Comparison of ENCODE assay signal across 11 mouse cellular contexts in genomic region chr6:142614324-142614723, GRCm38 (mm10). TPM values are rescaled to one million over a fixed set of nuclear protein-coding genes. Genes with fewer than 3 reads are reported as not detected.
A peak's percentile ranks its signal among the peaks of the same experiment; 100 is the strongest.
DNase-seq lines count a peak whose midpoint lies in the region; ATAC-seq and TF ChIP-seq lines count a peak whose summit lies in the region.
"Had no signal": no experiment of that assay in that cellular context is flagged by ENCODE, and none has a peak within 500 bp of the region (broad histone marks: within the 10 kb centered on the region; RNA-seq: fewer than 3 reads in every experiment).

No protein-coding gene starts in this region.

- H3K27ac ChIP-seq in lung, embryonic 15.5 days = no peak overlapping the region
- H3K27ac ChIP-seq in intestine, postnatal 0 days (ENCODE audit: low read depth, low read length) = no peak overlapping the region
- H3K27ac ChIP-seq: embryonic facial prominence, embryonic 15.5 days; hindbrain, embryonic 13.5 days; macrophage had no signal

- H3K9ac ChIP-seq in lung, embryonic 15.5 days = no peak overlapping the region
- no peak overlapping the region for H3K9ac ChIP-seq in intestine, postnatal 0 days (ENCODE audit: low read depth, low read length)
- H3K9ac ChIP-seq: embryonic facial prominence, embryonic 15.5 days; hindbrain, embryonic 13.5 days had no signal

- peak; percentile 6 for DNase-seq in cerebellum, adult 11-12 months
- peak; percentile 43 for DNase-seq in layer of hippocampus, adult 11-12 months (ENCODE audit: low spot score)
- DNase-seq in layer of hippocampus, postnatal 25 days (ENCODE audit: extremely low spot score in 1 of 2, low spot score in 1 of 2) = no peak
- DNase-seq in cerebellum, postnatal 14 days = peak; percentile 42 to 61
- DNase-seq in embryo, embryonic 10 days (ENCODE audit: low spot score) = no peak

- WGBS in lung, embryonic 15.5 days = 42% methylated on average over 10 of the region's 10 CpGs
- WGBS in intestine, postnatal 0 days = 69% methylated on average over 10 of the region's 10 CpGs

- H3K27me3 ChIP-seq in lung, embryonic 15.5 days = no peaks in the 10 kb centered on the region
- H3K27me3 ChIP-seq in intestine, postnatal 0 days (replicated peaks; ENCODE audit: control insufficient read depth, insufficient read depth, low read length) = no peaks in the 10 kb centered on the region
- H3K27me3 ChIP-seq: embryonic facial prominence, embryonic 15.5 days; hindbrain, embryonic 13.5 days had no signal

- H3K4me3 ChIP-seq in lung, embryonic 15.5 days = no peak overlapping the region
- no peak overlapping the region for H3K4me3 ChIP-seq in intestine, postnatal 0 days (ENCODE audit: low read depth, low read length)
- H3K4me3 ChIP-seq: embryonic facial prominence, embryonic 15.5 days; hindbrain, embryonic 13.5 days had no signal

- H3K9me3 ChIP-seq in lung, embryonic 15.5 days = no peaks in the 10 kb centered on the region
- H3K9me3 ChIP-seq in intestine, postnatal 0 days (ENCODE audit: control insufficient read depth) = no peaks in the 10 kb centered on the region
- H3K9me3 ChIP-seq: embryonic facial prominence, embryonic 15.5 days; hindbrain, embryonic 13.5 days had no signal

- no peak for TF ChIP-seq CTCF in intestine, postnatal 0 days (IDR thresholded peaks at IDR 0.05; ENCODE audit: low read depth)

- H3K4me2 ChIP-seq in lung, embryonic 15.5 days = no peak overlapping the region
- no peak overlapping the region for H3K4me2 ChIP-seq in intestine, postnatal 0 days (replicated peaks; ENCODE audit: low read depth)
- H3K4me2 ChIP-seq: embryonic facial prominence, embryonic 15.5 days; hindbrain, embryonic 13.5 days had no signal

- H3K4me1 ChIP-seq in lung, embryonic 15.5 days = 0 out of 2 replicates have a peak, but pooled peaks cover 3% of the 10 kb centered on the region
- no peaks in the 10 kb centered on the region for H3K4me1 ChIP-seq in intestine, postnatal 0 days (replicated peaks; ENCODE audit: control insufficient read depth, insufficient read depth, low read length)
- H3K4me1 ChIP-seq: embryonic facial prominence, embryonic 15.5 days; hindbrain, embryonic 13.5 days had no signal

- ATAC-seq in cerebellum, adult (ENCODE audit: insufficient number of reproducible peaks, low FRiP score, low TSS enrichment) = no peak
- ATAC-seq in lung, embryonic 15.5 days (ENCODE audit: borderline replicate concordance, extremely low read depth, low FRiP score, low TSS enrichment) = peak; percentile 51; the same call in 1 of the 2 replicates
- no peak for ATAC-seq in intestine, postnatal 0 days

- H3K36me3 ChIP-seq in lung, embryonic 15.5 days = no peaks in the 10 kb centered on the region
- no peaks in the 10 kb centered on the region for H3K36me3 ChIP-seq in intestine, postnatal 0 days (ENCODE audit: control insufficient read depth, insufficient read depth)
- H3K36me3 ChIP-seq: embryonic facial prominence, embryonic 15.5 days; hindbrain, embryonic 13.5 days had no signal

RNA-seq across cellular contexts. Expression of gene Kcnj8, which starts 42.9 kb away (rescaled TPM):
- 1 to 10 TPM; 1.5 to 1.6 TPM for total RNA-seq in layer of hippocampus, postnatal 25 days (2021)
- 18.3 and 19.7 TPM in 2 replicates for polyA plus RNA-seq in lung, embryonic 15.5 days (2015; fragmentation: Nextera tagmentation; extraction: Ambion mirVana)
- 28.7 and 29.8 TPM in 2 replicates for polyA plus RNA-seq in intestine, postnatal 0 days (2015; fragmentation: Nextera tagmentation; extraction: Ambion mirVana)
- polyA plus RNA-seq: macrophage had no signal

Comparison
In these comparisons a context has a peak if more than half of its experiments do, and no peak if none do; other contexts are left out.
1. DNase-seq: peak in cerebellum, adult 11-12 months (single experiment), layer of hippocampus, adult 11-12 months (single experiment) and cerebellum, postnatal 14 days (2 of 2); none in layer of hippocampus, postnatal 25 days (0 of 2) and embryo, embryonic 10 days (single experiment).